Mouse (Mus musculus) mouse trophoblast stem cell (cell line): ENCODE measurements at regions not wholly inside any gene's neighbourhood (a gene's known extent, or its start where the extent isn't known, plus 50 kb on each side); places are given as distances from the start of the nearest gene placed in this dataset.

Experiments
- in situ Hi-C, 2 experiments: fragments of 300-500 bp; cut with MseI, MboI; formaldehyde crosslinking; loops; 2 replicates in 1 of 2; 3 replicates in 1 of 2; pipeline ENCODE4 v1.15.1; 2025

GRCm38 (mm10) chr5:112166410-112167175 lies 85.7 kb downstream of the Cryba4 start:
- in situ Hi-C loops, result loop anchor here in 1 of 2 experiments (25.0 kb wide), 1 partner anchor 754 kb away; the partner anchor contains the start of gene Mn1

DNA sequence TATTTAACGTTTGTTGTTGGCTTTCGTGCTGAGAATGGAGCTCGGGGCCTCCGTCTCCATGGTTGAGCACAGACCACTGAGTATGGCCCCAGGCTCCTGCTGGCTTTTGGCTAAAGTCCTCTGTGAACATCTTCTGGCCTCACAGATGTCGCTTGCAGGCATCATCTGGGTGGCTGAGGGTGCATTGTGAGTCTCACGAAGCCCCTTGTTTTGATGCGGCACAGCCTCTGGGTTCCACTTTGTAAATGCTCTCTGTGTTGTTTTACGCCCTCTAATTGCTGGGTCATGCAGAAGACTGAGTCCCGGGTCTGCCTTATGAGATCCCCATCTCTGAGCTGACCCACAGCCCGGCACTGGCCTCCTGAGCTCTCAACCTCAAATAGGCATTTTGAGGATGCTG lies 84.5 kb downstream of the Cryba4 start:
- in situ Hi-C loops, result loop anchor here in 1 of 2 experiments (25.0 kb wide), 1 partner anchor 755 kb away; the partner anchor contains the start of gene Mn1

GRCm38 (mm10) chr5:112171325-112171724 lies 81.0 kb downstream of the Cryba4 start:
- in situ Hi-C loops, result loop anchor here in 1 of 2 experiments (25.0 kb wide), 1 partner anchor 759 kb away; the partner anchor contains the start of gene Mn1

DNA sequence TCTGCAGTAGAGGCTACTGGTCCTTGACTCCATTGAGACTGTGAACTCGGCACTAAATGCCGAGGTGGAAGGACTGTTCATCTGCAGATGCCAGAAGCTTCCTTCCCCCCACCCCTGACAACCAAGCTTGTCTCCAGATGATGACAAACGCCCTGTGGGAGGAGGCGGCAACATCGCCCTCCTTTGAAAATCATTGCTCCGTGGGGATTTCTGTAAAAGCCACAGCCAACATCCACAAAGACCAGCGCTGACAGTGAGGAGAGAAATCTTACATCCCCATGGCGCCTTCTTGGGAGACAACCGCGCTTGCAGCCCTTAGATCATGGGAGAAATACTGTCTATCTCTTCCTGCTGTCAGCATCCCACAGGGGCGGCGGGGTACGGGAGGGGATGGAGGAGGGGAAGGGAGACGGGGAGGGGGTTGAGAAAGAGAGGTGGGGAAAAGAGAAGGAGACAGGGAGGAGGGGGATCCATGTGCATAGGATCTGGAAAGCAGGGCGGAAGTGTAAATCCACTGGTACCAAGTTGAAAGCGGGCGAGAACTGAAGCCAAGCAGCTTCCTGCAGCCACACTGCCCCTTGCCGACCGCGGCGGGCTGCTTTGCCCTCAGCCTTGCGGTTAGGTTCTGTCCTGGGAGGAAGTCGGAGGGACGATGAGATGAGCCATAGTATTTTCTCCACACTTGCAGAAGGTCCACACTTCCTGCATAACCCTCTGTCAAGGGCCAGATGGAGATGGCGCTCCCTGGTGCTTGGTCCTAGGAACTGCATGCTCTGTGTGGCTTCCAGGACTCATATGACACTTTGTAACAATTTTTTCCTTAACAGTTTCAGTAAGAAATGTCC lies 72.9 kb downstream of the Cryba4 start:
- in situ Hi-C loops, result no loop called here

DNA sequence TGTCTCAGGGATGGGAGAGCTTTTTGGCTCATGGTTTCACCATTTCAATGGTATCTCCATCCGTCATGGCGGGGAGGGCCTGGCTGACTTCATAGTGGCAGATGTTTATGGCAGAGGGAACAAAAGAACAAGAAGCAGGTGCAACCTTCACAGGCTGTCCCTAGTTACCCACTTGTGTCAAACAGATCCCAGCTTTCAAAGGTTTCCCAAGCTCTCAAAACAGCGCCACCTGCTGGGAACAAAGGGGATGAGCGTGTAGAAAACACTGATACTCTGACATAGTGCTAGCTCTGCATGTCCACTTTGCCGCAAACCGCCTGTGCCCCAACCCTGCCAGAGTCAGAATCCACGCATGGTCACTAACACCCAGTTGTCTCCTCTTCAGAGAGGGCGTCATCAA lies 69.5 kb downstream of the Cryba4 start:
- in situ Hi-C loops, result no loop called here

DNA sequence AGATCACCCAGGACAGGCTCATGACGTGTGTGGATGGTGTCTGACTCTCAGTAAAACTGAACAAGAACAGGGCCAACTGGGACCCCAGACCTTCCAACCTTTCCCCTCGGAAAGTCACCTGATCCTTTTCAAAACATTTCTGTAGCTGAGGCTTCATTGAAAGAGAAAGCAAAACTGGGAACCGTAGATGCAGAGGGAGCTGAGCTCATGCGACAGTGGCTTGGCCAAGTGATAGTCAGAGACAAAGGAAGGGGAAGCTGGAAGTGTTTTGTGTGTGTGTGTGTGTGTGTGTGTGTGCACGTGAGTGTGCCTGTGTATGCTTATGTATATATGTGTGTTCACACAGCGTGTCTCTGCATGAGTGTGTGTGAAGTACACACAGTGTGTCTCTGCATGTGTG lies 56.7 kb downstream of the Cryba4 start:
- in situ Hi-C loops, result no loop called here
